Mouse (Mus musculus) kidney, postnatal 25 days (tissue): ENCODE measurements around the gene Fosl2.

Experiments used
- DNase-seq, 2 experiments: peaks; one replicate each; pipeline ENCODE4 v3.0.0; 2021; ENCODE audit warnings: mixed read lengths in 2 of 2

Gene Fosl2

DNA sequence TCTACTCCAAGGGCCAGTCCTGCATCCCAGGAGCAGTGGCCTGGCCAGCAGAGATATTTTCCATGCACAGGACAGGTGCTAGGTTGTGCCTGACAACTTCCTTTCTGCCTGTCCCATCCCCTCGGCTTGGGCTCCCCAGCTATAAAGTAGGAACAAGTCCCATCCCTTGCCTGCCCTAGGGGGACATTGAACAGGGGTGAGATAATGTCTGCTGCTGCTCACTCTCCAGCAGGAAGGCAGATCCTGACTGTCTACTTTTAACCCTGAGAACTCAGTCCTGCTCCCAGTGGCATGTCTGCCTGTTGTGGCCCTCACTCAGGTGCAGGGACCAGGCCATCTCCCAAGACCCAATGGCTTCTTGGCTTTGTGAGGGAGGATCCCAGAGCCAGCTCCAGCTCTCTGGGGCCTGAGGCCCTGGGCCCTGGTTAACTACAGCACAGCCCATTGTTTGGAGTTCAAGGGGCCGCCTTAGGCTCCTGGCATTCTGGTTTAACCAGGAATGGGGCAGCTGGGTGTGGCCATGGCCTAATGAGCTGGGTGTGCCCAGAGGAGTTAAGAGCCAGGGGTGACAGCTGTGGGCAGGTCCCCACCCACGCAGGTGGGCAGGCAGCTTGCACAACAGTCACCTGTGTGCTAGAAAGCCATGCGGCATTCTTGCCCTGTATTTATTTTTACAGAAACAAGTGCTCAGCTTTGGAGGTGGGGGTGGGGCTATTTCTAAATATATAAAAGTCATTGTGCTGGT is 47.5 kb downstream of the Fosl2 start:
- DNase-seq: peak in 1 of 2 experiments; percentile 47

- DNase-seq: no peak
Observed at GRCm38 (mm10) chr5:32187717-32188116, 52.1 kb downstream of the Fosl2 start.

DNA sequence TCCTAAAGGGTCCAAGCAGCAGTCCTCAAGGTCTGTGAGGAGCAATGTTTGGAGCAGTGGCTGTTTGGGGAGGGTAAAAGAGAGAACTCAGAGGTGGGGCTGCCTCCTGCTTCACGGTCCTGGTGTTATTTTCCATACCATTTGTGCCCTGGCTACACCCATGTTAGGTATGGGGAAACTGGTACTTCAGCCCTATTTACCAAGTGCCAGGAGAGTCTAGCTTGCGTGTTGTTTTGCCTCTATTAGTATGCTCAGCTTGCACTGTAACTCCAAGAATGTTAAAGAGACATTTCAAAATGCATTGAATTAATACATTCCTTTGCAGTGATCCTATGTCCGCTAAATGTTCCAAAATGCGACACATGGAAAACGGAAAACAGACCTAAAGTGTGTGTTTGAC is 55.7 kb downstream of the Fosl2 start:
- no peak for DNase-seq

DNA sequence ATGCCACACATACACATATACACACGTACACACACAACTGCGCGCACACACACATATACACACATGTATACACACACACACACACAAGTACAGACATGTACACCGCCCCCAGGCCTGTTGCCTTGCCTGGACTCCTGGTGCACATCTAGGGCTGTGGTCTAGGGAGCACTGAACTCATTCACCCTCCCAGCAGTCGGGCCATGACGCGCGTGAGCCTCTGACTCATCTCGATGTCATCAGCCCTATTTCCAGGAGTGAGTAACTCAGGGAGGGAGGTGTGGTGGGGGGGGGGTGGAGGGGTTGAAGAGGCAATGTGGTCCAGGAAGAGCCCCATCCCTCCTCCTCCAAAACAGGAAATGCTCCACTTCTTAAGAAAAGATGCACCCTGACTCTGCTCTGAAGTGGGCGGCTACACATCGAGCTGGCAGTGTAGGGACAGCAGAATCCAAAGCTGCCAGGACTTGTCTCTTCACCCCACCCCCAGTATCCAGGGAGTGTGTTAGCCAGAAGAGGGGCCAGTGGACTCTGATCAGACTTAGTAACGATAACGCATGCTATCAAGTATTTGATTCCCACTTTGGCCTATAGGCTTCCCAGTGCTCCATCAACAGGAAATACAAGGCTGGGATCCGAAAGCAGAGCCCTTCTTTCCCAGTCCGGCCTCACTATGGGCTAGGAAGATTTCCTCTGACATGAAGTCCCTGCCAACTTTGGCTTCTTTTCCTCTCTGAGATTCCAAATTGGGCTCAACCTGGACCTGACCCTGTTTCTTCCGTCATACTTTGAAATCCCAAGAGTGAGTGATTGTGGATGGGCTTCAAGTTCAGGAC is 56.6 kb downstream of the Fosl2 start:
- no peak for DNase-seq

- DNase-seq: no peak
Observed at GRCm38 (mm10) chr5:32194236-32194635, 58.6 kb downstream of the Fosl2 start.

- DNase-seq: peak; percentile 18 to 63
Observed at GRCm38 (mm10) chr5:32195857-32196609, 60.4 kb downstream of the Fosl2 start.

- peak; percentile 92 to 98 for DNase-seq
Observed at GRCm38 (mm10) chr5:32197698-32198097, 62.1 kb downstream of the Fosl2 start.

DNA sequence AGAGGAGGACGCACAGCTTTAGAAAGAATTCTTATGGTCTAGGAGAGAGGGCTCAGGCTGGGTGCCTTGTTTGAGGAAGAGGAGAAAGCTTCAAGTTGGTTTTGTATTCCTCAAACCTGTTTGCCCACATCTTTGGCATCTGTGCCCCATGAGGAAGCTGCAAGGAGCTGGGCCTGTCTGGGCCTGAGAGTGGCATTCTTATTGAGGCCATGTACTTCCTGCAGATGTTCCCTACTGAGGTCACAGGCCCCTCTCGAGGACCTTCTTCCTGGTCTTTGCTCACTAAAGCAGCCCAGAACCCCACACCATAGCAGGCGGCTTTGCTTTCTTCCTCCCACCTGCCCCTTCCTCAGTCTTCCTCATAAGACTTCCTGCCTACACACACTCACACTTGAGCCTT is 63.5 kb downstream of the Fosl2 start:
- no peak for DNase-seq

GRCm38 (mm10) chr5:32199594-32199993 is 64.0 kb downstream of the Fosl2 start:
- DNase-seq: no peak

GRCm38 (mm10) chr5:32204653-32205052 is 69.1 kb downstream of the Fosl2 start:
- no peak for DNase-seq

DNA sequence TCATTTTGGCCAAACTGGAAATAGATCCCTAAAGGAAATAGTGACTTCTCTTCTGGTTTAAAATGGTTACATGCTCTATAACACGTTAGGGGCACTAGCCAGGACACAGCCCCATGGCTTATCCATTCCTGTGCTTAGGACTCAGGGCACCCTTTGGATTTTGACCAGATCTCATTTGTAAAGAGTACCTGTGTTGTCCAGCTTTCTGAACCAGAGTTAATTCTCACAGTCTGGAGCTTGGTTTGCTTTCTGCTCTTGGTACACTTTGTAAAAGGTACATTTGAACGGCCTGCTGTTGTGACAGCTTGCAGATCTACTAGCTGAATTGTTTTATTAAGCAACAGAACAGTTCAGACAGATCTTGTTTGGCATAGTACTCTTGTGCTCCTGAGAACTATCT is 71.1 kb downstream of the Fosl2 start:
- no peak for DNase-seq
